Mouse (Mus musculus) intestine, embryonic 16.5 days (tissue): Measurements from ENCODE around the gene Qrich2. TPM values are rescaled to one million over a fixed set of nuclear protein-coding genes. Genes with fewer than 3 reads are reported as not detected.

Source experiments
- ATAC-seq: fragments of 200-750 bp; cut with Nextera tagmentation; 2 replicates; pipeline ENCODE4 v1.8.0; 2017; ENCODE audit warnings: moderate TSS enrichment, moderate library complexity
- H3K27ac ChIP-seq: fragments of 300-500 bp; sonication (generic); 2 replicates; pipeline ENCODE4 v1.5.1; 2014; ENCODE audit warnings: mild to moderate bottlenecking, low read length
- H3K27me3 ChIP-seq: fragments of 300-500 bp; sonication (generic); replicated peaks from 2 replicates; pipeline ENCODE4 v1.6.1; 2014; ENCODE audit warnings: low read length, control low read depth, mixed read lengths; ENCODE audit not compliant: control insufficient read depth, insufficient read depth
- H3K36me3 ChIP-seq: fragments of 300-500 bp; sonication (generic); 2 replicates; pipeline ENCODE4 v1.6.1; 2014; ENCODE audit warnings: low read length, control low read depth; ENCODE audit not compliant: control insufficient read depth, insufficient read depth
- H3K4me1 ChIP-seq: fragments of 300-500 bp; sonication (generic); 2 replicates; pipeline ENCODE4 v1.6.1; 2014; ENCODE audit warnings: low read length, control low read depth, mixed read lengths; ENCODE audit not compliant: control insufficient read depth, insufficient read depth
- H3K4me2 ChIP-seq: fragments of 300-500 bp; sonication (generic); 2 replicates; pipeline ENCODE4 v1.6.1; 2014; ENCODE audit warnings: low read depth, low read length, control low read depth
- H3K4me3 ChIP-seq: fragments of 300-500 bp; sonication (generic); 2 replicates; pipeline ENCODE4 v1.5.1; 2014; ENCODE audit warnings: mild to moderate bottlenecking, low read length
- H3K9ac ChIP-seq: fragments of 300-500 bp; sonication (generic); 2 replicates; pipeline ENCODE4 v1.6.1; 2014; ENCODE audit warnings: low read depth, low read length
- H3K9me3 ChIP-seq: fragments of 300-500 bp; sonication (generic); 2 replicates; pipeline ENCODE4 v1.6.1; 2016; ENCODE audit warnings: low read length, control low read depth; ENCODE audit not compliant: control insufficient read depth
- WGBS: fragments of 180-500 bp; shearing (Covaris S2); extraction: QIAGEN DNeasy Blood & Tissue Kit; methylation state at CpG from one replicate; pipeline ENCODE4 v1.1.7; 2014; 5-methylcytosine and 5-hydroxymethylcytosine counted together
- polyA plus RNA-seq: library from polyadenylated mRNA; unstranded; fragments of >200 nt; fragmentation: Nextera tagmentation; extraction: Ambion mirVana; gene quantifications from 2 replicates; pipeline ENCODE4 v1.2.1, GENCODE M21; 2015

Gene Qrich2
- polyA plus RNA-seq, 1 experiment from 2014 or later, result 0.39 TPM

GRCm38 (mm10) chr11:116394769-116395168, 71.3 kb downstream of the Qrich2 start:
- 0 out of 2 replicates have a peak, but pooled peaks have one; percentile 21 for ATAC-seq
- 79% methylated on average over 4 of the region's 4 CpGs for WGBS
- H3K9me3 ChIP-seq, result no peaks in the 10 kb centered on the region

More at GRCm38 (mm10) chr11:116394769-116395168, 71.3 kb downstream of the Qrich2 start:
- Histone ChIP-seq H3K9ac (peak overlapping the region; percentile 17; the same call in 1 of the 2 replicates), H3K36me3 (no peaks in the 10 kb centered on the region), H3K4me2 (no peak overlapping the region), H3K27ac (no peak overlapping the region), H3K27me3 (no peaks in the 10 kb centered on the region), H3K4me1 (no peaks in the 10 kb centered on the region), H3K4me3 (no peak overlapping the region)

Other genes starting within 250 kb of the Qrich2 start
- 1.9 and 2.5 TPM in 2 replicates for gene Evpl, start 228.2 kb downstream of the Qrich2 start, polyA plus RNA-seq
- 90.9 and 94.8 TPM in 2 replicates for gene Srp68, start 192.0 kb downstream of the Qrich2 start, polyA plus RNA-seq
- 0.16 and 0.31 TPM in 2 replicates for gene Galr2, start 185.3 kb downstream of the Qrich2 start, polyA plus RNA-seq
- gene Exoc7, start 159.0 kb downstream of the Qrich2 start, polyA plus RNA-seq, result 52.5 and 54.6 TPM in 2 replicates
- 0.27 and 0.36 TPM in 2 replicates for gene Foxj1, start 130.8 kb downstream of the Qrich2 start, polyA plus RNA-seq
- gene Rnf157, start 53.2 kb downstream of the Qrich2 start, polyA plus RNA-seq, result 4.4 and 5.2 TPM in 2 replicates
- gene Ubald2, start 32.1 kb downstream of the Qrich2 start, polyA plus RNA-seq, result 47.2 and 55.0 TPM in 2 replicates
- 260 and 274 TPM in 2 replicates for gene Prpsap1, start 28.0 kb upstream of the Qrich2 start, polyA plus RNA-seq
- 3.9 and 5.2 TPM in 2 replicates for gene Sphk1, start 64.7 kb upstream of the Qrich2 start, polyA plus RNA-seq
- gene Ube2o, start 115.2 kb upstream of the Qrich2 start, polyA plus RNA-seq, result 3.1 and 3.7 TPM in 2 replicates
- gene Aanat, start 120.2 kb upstream of the Qrich2 start, polyA plus RNA-seq, result not detected in 2 replicates
- 10.8 and 11.9 TPM in 2 replicates for gene Rhbdf2, start 160.8 kb upstream of the Qrich2 start, polyA plus RNA-seq
- 1.4 and 1.9 TPM in 2 replicates for gene Prcd, start 187.3 kb upstream of the Qrich2 start, polyA plus RNA-seq
- gene Cygb, start 188.1 kb upstream of the Qrich2 start, polyA plus RNA-seq, result 12.3 and 14.4 TPM in 2 replicates